Mouse (Mus musculus): ENCODE measurements at regions not wholly inside any gene's neighbourhood (a gene's known extent, or its start where the extent isn't known, plus 50 kb on each side); places are given as distances from the start of the nearest gene placed in this dataset.

DNA sequence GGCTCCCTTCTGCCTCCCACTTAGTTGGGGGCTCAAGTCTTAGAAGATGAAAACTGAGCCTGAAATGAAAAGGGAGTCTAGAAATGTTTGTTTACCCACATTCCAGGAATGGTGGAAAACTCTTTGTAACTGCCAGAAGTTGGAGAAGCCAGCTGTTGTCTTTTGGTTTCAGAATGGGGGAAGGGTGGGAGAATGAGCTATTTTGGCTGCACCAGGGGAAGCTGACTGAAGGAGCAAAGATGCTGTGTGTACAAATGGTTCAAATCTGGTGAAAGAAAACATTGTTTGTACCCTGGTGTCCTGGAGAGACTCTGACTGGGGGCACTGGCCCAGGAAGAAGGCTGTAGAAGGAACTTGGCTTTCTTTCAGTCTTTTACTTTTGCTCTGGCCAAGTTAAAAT is 291.1 kb downstream of the Vps13c start:
- Histone ChIP-seq H3K27ac (ENCODE audit: low read depth, low read length) (no peak overlapping the region), H3K4me3 (ENCODE audit: low read length) (no peak overlapping the region), H3K9ac (ENCODE audit: low read depth, low read length) (no peak overlapping the region), H3K27me3 (replicated peaks; ENCODE audit: control insufficient read depth, insufficient read depth, low read length) (no peaks in the 10 kb centered on the region), H3K4me1 (ENCODE audit: control insufficient read depth, insufficient read depth, low read depth, low read length) (no peaks in the 10 kb centered on the region), H3K4me2 (ENCODE audit: low read length) (no peak overlapping the region), H3K9me3 (ENCODE audit: control insufficient read depth, low read length) (no peaks in the 10 kb centered on the region), H3K36me3 (ENCODE audit: control insufficient read depth, insufficient read depth, low read length) (no peaks in the 10 kb centered on the region)
- ATAC-seq: peak; percentile 71; the same call in 1 of the 2 replicates

DNA sequence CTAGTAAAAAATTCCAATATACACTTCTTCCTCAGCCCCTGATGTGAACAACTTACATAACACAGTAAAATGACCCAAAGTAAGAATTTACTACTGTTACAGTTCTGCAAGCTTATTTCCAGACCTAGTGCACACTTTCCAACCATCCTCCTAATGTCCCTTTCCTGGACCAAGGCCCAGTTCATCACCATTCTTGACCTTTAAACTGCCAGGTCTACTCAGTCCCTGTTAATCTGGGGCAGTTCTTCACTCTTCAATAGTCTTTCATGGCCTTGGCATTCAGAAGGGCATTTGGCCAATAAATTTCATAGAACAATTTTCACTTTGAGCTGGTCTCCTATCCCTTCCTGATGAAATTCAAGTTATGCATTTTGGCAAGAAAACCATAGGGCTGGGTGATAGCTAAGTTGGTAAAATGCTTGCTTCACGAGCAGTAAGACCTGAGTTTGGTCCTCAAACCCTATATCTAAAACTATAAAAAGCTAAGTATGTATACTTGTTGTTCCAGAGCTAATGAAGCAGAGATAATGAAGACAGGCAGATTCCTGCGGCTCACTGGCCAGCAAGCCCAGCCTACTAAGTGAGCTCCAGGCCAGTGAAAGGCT is 295.4 kb downstream of the Vps13c start:
- 41% methylated on average over 2 of the region's 2 CpGs for WGBS
- no peak overlapping the region for H3K27ac ChIP-seq (ENCODE audit: low read depth, low read length)
- H3K27me3 ChIP-seq (replicated peaks; ENCODE audit: control insufficient read depth, insufficient read depth, low read length): no peaks in the 10 kb centered on the region

GRCm38 (mm10) chr9:68162813-68163570 is 322.8 kb downstream of the Vps13c start:
- Histone ChIP-seq H3K27me3 (replicated peaks; ENCODE audit: control insufficient read depth, insufficient read depth, low read length) (no peaks in the 10 kb centered on the region), H3K4me3 (ENCODE audit: low read length) (no peak overlapping the region), H3K4me2 (ENCODE audit: low read length) (no peak overlapping the region), H3K27ac (ENCODE audit: low read depth, low read length) (no peak overlapping the region), H3K36me3 (ENCODE audit: control insufficient read depth, insufficient read depth, low read length) (no peaks in the 10 kb centered on the region), H3K4me1 (ENCODE audit: control insufficient read depth, insufficient read depth, low read depth, low read length) (no peaks in the 10 kb centered on the region), H3K9ac (ENCODE audit: low read depth, low read length) (no peak overlapping the region), H3K9me3 (ENCODE audit: control insufficient read depth, low read length) (no peaks in the 10 kb centered on the region)
- ATAC-seq: no peak
- 66% methylated on average over 10 of the region's 10 CpGs for WGBS

More for the DNA sequence above, 295.4 kb downstream of the Vps13c start:
- Histone ChIP-seq H3K4me1 (ENCODE audit: control insufficient read depth, insufficient read depth, low read depth, low read length) (no peaks in the 10 kb centered on the region), H3K4me2 (ENCODE audit: low read length) (no peak overlapping the region), H3K9me3 (ENCODE audit: control insufficient read depth, low read length) (no peaks in the 10 kb centered on the region), H3K9ac (ENCODE audit: low read depth, low read length) (no peak overlapping the region), H3K4me3 (ENCODE audit: low read length) (no peak overlapping the region), H3K36me3 (ENCODE audit: control insufficient read depth, insufficient read depth, low read length) (no peaks in the 10 kb centered on the region)
- no peak for ATAC-seq

GRCm38 (mm10) chr9:68166556-68166955 is 326.4 kb downstream of the Vps13c start:
- H3K4me1 ChIP-seq (ENCODE audit: control insufficient read depth, insufficient read depth, low read depth, low read length): no peaks in the 10 kb centered on the region
- no peak overlapping the region for H3K27ac ChIP-seq (ENCODE audit: low read depth, low read length)
- no peaks in the 10 kb centered on the region for H3K27me3 ChIP-seq (replicated peaks; ENCODE audit: control insufficient read depth, insufficient read depth, low read length)
- H3K9me3 ChIP-seq (ENCODE audit: control insufficient read depth, low read length): no peaks in the 10 kb centered on the region
- WGBS: 60% methylated on average over 4 of the region's 4 CpGs
- H3K4me2 ChIP-seq (ENCODE audit: low read length): no peak overlapping the region
- no peak for ATAC-seq
- no peak overlapping the region for H3K9ac ChIP-seq (ENCODE audit: low read depth, low read length)
- no peak overlapping the region for H3K4me3 ChIP-seq (ENCODE audit: low read length)
- H3K36me3 ChIP-seq (ENCODE audit: control insufficient read depth, insufficient read depth, low read length): no peaks in the 10 kb centered on the region

DNA sequence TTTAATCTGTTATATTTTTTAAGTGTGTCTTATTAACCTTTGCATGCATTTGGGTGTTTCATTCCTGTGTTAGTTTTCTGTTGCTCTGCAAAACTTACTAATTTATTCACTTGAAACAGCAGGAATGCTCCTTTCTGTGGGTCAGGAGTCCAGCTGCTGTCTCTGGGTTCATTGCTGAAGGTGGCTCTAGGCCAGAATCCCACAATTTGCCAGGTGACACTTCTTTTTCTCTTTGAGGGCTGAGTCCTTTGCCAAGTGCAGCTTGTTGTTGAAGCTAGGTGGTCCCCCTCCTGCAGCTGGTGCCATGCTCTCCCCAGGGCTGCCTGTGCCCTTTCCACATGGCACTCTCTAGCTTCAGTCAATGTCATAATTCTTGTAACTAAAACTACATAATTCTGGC is 348.7 kb downstream of the Vps13c start:
- Histone ChIP-seq H3K4me2 (ENCODE audit: low read length) (no peak overlapping the region), H3K27ac (ENCODE audit: low read depth, low read length) (no peak overlapping the region), H3K36me3 (ENCODE audit: control insufficient read depth, insufficient read depth, low read length) (no peaks in the 10 kb centered on the region), H3K27me3 (replicated peaks; ENCODE audit: control insufficient read depth, insufficient read depth, low read length) (no peaks in the 10 kb centered on the region), H3K9me3 (ENCODE audit: control insufficient read depth, low read length) (no peaks in the 10 kb centered on the region), H3K4me3 (ENCODE audit: low read length) (no peak overlapping the region), H3K4me1 (ENCODE audit: control insufficient read depth, insufficient read depth, low read depth, low read length) (no peaks in the 10 kb centered on the region), H3K9ac (ENCODE audit: low read depth, low read length) (no peak overlapping the region)
- ATAC-seq: no peak

DNA sequence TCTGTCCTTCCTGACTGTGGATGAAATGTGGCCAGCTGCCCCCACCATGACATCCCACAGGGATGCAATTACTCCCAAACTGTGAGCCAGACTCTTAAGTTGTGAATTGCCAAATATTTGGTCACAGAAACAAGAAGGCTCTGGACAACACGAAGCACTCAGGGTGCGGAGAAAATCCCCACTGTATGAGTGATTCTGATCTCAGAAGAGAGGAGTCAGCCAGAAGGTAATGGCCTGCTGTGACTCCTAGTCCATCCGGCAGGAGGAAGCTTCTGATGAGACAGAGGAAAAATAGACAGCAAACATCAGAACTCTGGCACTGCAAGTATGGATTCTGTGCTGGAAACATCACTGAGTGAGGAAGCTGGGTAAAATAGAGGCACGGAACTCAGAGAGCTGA is 359.6 kb downstream of the Vps13c start:
- no peak for ATAC-seq
- Histone ChIP-seq H3K4me1 (ENCODE audit: control insufficient read depth, insufficient read depth, low read depth, low read length) (no peaks in the 10 kb centered on the region), H3K36me3 (ENCODE audit: control insufficient read depth, insufficient read depth, low read length) (no peaks in the 10 kb centered on the region)

DNA sequence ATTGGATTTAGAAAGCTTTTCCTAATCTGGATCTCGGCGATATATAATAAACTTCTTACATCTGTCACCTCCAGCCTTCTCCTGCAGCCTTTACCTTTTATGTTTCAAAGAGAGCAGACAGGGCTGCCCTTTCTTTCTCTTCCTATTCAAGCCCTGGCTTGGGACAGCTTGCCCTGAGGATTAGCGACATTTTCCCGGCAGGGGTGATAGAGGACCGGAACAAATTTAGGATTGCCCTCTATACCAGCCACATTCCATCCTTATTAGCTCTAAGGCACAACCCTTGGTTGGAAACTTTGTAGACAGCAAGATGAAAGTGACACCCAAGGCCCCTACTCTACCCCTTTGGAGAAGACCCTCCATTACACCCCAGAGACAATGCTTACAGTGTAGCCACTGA is 360.8 kb downstream of the Vps13c start:
- Histone ChIP-seq H3K4me2 (ENCODE audit: low read length) (no peak overlapping the region), H3K27me3 (replicated peaks; ENCODE audit: control insufficient read depth, insufficient read depth, low read length) (no peaks in the 10 kb centered on the region), H3K36me3 (ENCODE audit: control insufficient read depth, insufficient read depth, low read length) (no peaks in the 10 kb centered on the region), H3K4me1 (ENCODE audit: control insufficient read depth, insufficient read depth, low read depth, low read length) (no peaks in the 10 kb centered on the region), H3K9me3 (ENCODE audit: control insufficient read depth, low read length) (no peaks in the 10 kb centered on the region), H3K9ac (ENCODE audit: low read depth, low read length) (no peak overlapping the region), H3K27ac (ENCODE audit: low read depth, low read length) (no peak overlapping the region), H3K4me3 (ENCODE audit: low read length) (no peak overlapping the region)
- 30% methylated on average over 5 of the region's 5 CpGs for WGBS
- ATAC-seq: no peak

More for the DNA sequence above, 359.6 kb downstream of the Vps13c start:
- WGBS: 80% methylated on average over 4 of the region's 4 CpGs
- H3K4me2 ChIP-seq (ENCODE audit: low read length): no peak overlapping the region
- H3K27ac ChIP-seq (ENCODE audit: low read depth, low read length): no peak overlapping the region
- H3K9ac ChIP-seq (ENCODE audit: low read depth, low read length): no peak overlapping the region
- no peaks in the 10 kb centered on the region for H3K9me3 ChIP-seq (ENCODE audit: control insufficient read depth, low read length)
- no peak overlapping the region for H3K4me3 ChIP-seq (ENCODE audit: low read length)
- no peaks in the 10 kb centered on the region for H3K27me3 ChIP-seq (replicated peaks; ENCODE audit: control insufficient read depth, insufficient read depth, low read length)

- Histone ChIP-seq H3K36me3 (ENCODE audit: control insufficient read depth, insufficient read depth, low read length) (no peaks in the 10 kb centered on the region), H3K27ac (ENCODE audit: low read depth, low read length) (no peak overlapping the region), H3K9ac (ENCODE audit: low read depth, low read length) (no peak overlapping the region), H3K9me3 (ENCODE audit: control insufficient read depth, low read length) (no peaks in the 10 kb centered on the region), H3K4me1 (ENCODE audit: control insufficient read depth, insufficient read depth, low read depth, low read length) (no peaks in the 10 kb centered on the region), H3K4me2 (ENCODE audit: low read length) (no peak overlapping the region), H3K4me3 (ENCODE audit: low read length) (no peak overlapping the region), H3K27me3 (replicated peaks; ENCODE audit: control insufficient read depth, insufficient read depth, low read length) (no peaks in the 10 kb centered on the region)
- no peak for ATAC-seq
- WGBS: 91% methylated on average over 6 of the region's 6 CpGs
Measured at GRCm38 (mm10) chr9:68225694-68226093, 385.5 kb downstream of the Vps13c start.

DNA sequence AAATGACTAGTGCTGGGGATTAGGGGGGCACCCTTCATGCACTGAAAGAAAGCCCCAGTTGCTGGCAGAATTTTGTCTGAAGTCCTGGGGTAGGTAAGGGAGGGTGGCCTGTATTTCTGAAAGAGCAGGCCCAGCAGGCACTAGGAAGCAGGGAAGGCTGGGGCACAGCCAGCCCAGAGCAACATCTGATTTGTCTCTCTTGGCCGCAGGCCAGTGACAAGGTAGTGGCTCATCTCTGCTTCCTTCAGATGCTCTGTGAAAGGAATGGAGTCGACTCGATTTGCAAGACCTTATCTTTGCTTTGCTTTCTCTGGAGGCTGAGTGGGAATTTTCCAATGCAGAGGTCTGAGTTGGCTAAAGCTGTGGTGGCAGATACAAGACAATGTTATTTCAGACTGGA is 390.9 kb downstream of the Vps13c start:
- no peaks in the 10 kb centered on the region for H3K36me3 ChIP-seq (ENCODE audit: control insufficient read depth, insufficient read depth, low read length)
- ATAC-seq: no peak
- no peak overlapping the region for H3K27ac ChIP-seq (ENCODE audit: low read depth, low read length)
- H3K9me3 ChIP-seq (ENCODE audit: control insufficient read depth, low read length): no peaks in the 10 kb centered on the region
- no peak overlapping the region for H3K4me3 ChIP-seq (ENCODE audit: low read length)
- H3K27me3 ChIP-seq (replicated peaks; ENCODE audit: control insufficient read depth, insufficient read depth, low read length): no peaks in the 10 kb centered on the region
- H3K4me2 ChIP-seq (ENCODE audit: low read length): no peak overlapping the region
- WGBS: 93% methylated on average over 3 of the region's 3 CpGs
- H3K4me1 ChIP-seq (ENCODE audit: control insufficient read depth, insufficient read depth, low read depth, low read length): no peaks in the 10 kb centered on the region; the same call in 1 of the 2 replicates
- H3K9ac ChIP-seq (ENCODE audit: low read depth, low read length): no peak overlapping the region

Data from hindbrain, embryonic 16.5 days (tissue).